Mouse (Mus musculus) kidney, embryonic 15.5 days (tissue): ENCODE measurements around the gene Large2. TPM values are rescaled to one million over a fixed set of nuclear protein-coding genes. Genes with fewer than 3 reads are reported as not detected.
A peak's percentile ranks its signal among the peaks of the same experiment; 100 is the strongest.

Source experiments
- ATAC-seq: fragments of 200-750 bp; cut with Nextera tagmentation; replicated peaks from 2 replicates; pipeline ENCODE4 v1.8.0; 2017; ENCODE audit warnings: moderate TSS enrichment; ENCODE audit not compliant: low FRiP score
- H3K27ac ChIP-seq: fragments of 300-500 bp; sonication (generic); 2 replicates; pipeline ENCODE4 v1.5.1; 2015; ENCODE audit warnings: mild to moderate bottlenecking, inconsistent platforms
- H3K27me3 ChIP-seq: fragments of 300-500 bp; sonication (generic); 2 replicates; pipeline ENCODE4 v1.6.1; 2015; ENCODE audit warnings: inconsistent platforms
- H3K36me3 ChIP-seq: fragments of 300-500 bp; sonication (generic); 2 replicates; pipeline ENCODE4 v1.6.1; 2015; ENCODE audit warnings: inconsistent platforms
- H3K4me1 ChIP-seq: fragments of 300-500 bp; sonication (generic); 2 replicates; pipeline ENCODE4 v1.6.1; 2015; ENCODE audit warnings: inconsistent platforms
- H3K4me2 ChIP-seq: fragments of 300-500 bp; sonication (generic); 2 replicates; pipeline ENCODE4 v1.6.1; 2015; ENCODE audit warnings: moderate library complexity, mild to moderate bottlenecking, inconsistent platforms
- H3K4me3 ChIP-seq: fragments of 300-500 bp; sonication (generic); replicated peaks from 2 replicates; pipeline ENCODE4 v1.5.1; 2015; ENCODE audit warnings: mild to moderate bottlenecking, inconsistent platforms
- H3K9ac ChIP-seq: fragments of 300-500 bp; sonication (generic); 2 replicates; pipeline ENCODE4 v1.6.1; 2015; ENCODE audit warnings: mild to moderate bottlenecking, inconsistent platforms
- H3K9me3 ChIP-seq: fragments of 300-500 bp; sonication (generic); replicated peaks from 2 replicates; pipeline ENCODE4 v1.6.1; 2016; ENCODE audit warnings: inconsistent platforms
- WGBS: fragments of 180-500 bp; shearing (Covaris S2); methylation state at CpG from one replicate; pipeline ENCODE4 v1.1.7; 2015; ENCODE audit warnings: mixed read lengths; 5-methylcytosine and 5-hydroxymethylcytosine counted together
- polyA plus RNA-seq: library from polyadenylated mRNA; unstranded; fragments of >200 nt; fragmentation: Nextera tagmentation; extraction: Ambion mirVana; gene quantifications from 2 replicates; pipeline ENCODE4 v1.2.1, GENCODE M21; 2015

Gene Large2
- polyA plus RNA-seq, result 26.0 and 29.5 TPM in 2 replicates

DNA sequence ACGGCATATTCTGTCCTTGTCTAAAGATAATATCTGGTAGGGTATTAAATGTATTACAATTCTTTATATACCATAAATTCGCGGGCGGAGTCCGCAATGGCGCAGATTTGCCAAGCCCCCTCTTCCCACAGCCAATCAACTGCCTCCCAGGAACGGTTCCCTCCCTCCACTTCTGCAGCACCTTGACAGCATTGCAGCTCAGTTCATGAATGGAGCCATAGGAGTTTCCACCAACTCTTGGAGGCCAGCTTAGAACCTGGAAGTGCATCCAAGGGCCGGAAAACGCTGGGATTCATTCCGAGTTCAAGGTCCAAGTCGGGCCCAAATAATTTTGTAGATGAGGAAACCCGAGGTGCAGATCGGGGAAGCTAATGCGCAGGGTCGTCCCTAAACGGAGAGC lies at the start of gene Large2, which contains the start of gene Pex16:
Gene Large2 (minus strand): TSS at position 356 of the 400 bp plus-strand sequence.
Gene Pex16 (plus strand): TSS at position 163 of the 400 bp plus-strand sequence.
- peaks cover 28% of the 10 kb centered on the region for H3K27me3 ChIP-seq
- H3K9me3 ChIP-seq, result no peaks in the 10 kb centered on the region
- peaks cover 64% of the 10 kb centered on the region for H3K4me1 ChIP-seq
- peak within 1 kb of the TSS; percentile 97 for H3K27ac ChIP-seq
- ATAC-seq, result no peak
- H3K9ac ChIP-seq, result peak within 1 kb of the TSS; percentile 74
- peak within 1 kb of the TSS; percentile 83 for H3K4me2 ChIP-seq
- H3K4me3 ChIP-seq, result peak within 1 kb of the TSS; percentile 60
- WGBS, result 2% methylated on average over 16 of the region's 16 CpGs
- peaks cover 26% of the 10 kb centered on the region for H3K36me3 ChIP-seq

DNA sequence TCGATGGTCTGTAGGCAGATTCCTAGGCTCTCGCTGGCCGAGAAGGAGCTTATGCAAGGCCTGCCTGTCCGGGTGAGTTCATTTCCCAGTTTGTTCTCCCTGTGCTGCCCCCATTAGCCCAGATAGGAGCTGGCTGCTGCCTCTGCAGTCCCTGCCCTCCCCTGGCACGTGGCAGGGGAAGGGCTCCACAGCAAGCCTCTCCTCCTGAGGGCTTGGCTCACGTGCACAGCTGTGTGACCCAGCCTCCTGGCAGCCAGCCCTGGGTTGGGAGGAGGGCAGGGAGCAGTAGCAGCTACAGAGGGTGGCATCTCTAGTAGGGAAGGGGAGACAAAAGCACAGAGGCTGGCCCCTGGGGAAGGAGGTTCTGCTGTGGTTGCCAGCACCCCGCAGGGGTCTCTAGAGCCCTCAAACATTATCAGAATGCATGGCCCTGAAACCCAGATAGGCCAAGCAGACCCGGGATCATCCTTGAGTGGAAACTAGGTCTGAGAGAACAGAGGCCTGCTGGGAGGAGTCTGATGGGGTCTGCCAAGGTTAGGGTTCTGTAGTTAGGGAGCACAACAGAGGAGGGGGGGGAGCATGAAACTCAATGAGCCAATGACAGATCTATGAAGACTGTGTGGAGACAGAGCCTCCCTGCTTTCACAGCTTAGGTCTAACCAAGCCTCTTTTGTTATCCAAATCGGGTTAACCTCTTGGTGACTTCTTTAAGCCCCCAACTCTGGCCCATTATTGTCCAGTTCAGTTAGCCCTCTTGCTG lies 49.2 kb upstream of the Large2 start:
- H3K36me3 ChIP-seq, result peaks cover 59% of the 10 kb centered on the region
- no peaks in the 10 kb centered on the region for H3K9me3 ChIP-seq
- peak overlapping the region; percentile 52 for H3K27ac ChIP-seq
- H3K4me1 ChIP-seq, result peaks cover 34% of the 10 kb centered on the region
- H3K9ac ChIP-seq, result no peak overlapping the region
- WGBS, result 83% methylated on average over 9 of the region's 9 CpGs
- H3K4me2 ChIP-seq, result no peak overlapping the region
- no peak overlapping the region for H3K4me3 ChIP-seq
- no peak for ATAC-seq
- H3K27me3 ChIP-seq, result no peaks in the 10 kb centered on the region

DNA sequence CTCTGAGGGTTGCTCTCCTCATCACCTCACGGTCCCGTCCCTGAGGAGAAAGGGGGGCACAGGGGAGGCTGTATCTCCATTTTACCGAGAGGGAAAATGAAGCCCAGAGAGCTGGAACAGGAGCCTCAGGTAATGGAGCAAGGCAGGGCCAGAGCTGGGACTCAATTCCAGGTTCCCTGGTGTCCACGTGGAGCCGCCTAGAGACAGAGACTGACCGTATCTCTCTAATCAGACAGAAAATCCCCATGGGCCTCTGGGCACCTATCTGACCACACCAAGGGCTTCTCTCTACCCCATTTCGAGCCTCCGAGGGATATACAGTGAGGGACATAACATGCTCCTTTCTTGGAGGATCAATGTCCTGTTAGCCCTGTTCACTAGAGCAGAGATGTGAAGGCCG lies 48.5 kb upstream of the Large2 start:
- no peak overlapping the region for H3K4me2 ChIP-seq
- H3K4me1 ChIP-seq, result peaks cover 26% of the 10 kb centered on the region
- ATAC-seq, result no peak
- H3K9ac ChIP-seq, result no peak overlapping the region
- WGBS, result 93% methylated on average over 9 of the region's 9 CpGs
- no peaks in the 10 kb centered on the region for H3K27me3 ChIP-seq
- H3K9me3 ChIP-seq, result no peaks in the 10 kb centered on the region
- peaks cover 67% of the 10 kb centered on the region for H3K36me3 ChIP-seq
- H3K27ac ChIP-seq, result 0 out of 2 replicates have a peak overlapping the region, but pooled peaks have one; percentile 28
- H3K4me3 ChIP-seq, result no peak overlapping the region

DNA sequence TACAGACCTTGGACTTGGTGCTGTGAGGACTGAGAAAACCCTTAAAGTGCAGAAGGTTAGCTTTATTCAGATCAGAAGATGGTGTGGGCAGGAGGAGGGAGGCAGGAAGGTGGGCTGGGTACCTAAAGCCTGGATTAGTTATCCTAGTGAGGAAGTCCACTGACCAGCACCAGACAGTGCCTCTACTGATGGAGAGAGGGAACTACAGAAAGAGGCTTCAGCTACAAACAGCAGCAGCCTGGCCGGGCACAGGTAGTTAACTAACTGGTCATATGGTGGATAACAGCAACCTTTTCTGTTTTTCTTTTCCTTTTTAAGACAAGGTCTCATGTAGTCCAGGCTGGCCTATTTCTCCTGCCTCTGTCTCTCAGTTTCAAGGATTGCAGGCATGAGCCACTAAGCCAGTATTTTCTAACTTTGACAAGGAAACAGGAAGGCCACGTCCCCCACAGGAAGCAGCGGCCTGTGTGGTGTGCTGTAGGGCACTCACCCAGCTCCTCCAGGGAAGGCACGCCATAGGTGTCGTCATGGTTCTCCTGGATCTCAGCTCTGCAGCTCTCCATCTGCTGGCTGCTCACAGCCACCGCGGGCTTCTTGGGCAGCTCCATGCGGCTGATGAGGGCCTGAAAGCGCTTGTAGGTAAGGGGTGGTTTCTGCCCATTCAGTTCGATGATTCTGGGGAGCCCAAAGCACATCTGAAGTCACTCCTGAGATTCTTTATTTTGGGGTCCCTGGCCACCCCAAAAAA lies 47.9 kb upstream of the Large2 start:
- no peaks in the 10 kb centered on the region for H3K9me3 ChIP-seq
- peaks cover 20% of the 10 kb centered on the region for H3K4me1 ChIP-seq
- no peak overlapping the region for H3K4me3 ChIP-seq
- ATAC-seq, result no peak
- no peak overlapping the region for H3K4me2 ChIP-seq
- H3K27ac ChIP-seq, result 0 out of 2 replicates have a peak overlapping the region, but pooled peaks have one; percentile 28
- no peaks in the 10 kb centered on the region for H3K27me3 ChIP-seq
- peaks cover 73% of the 10 kb centered on the region for H3K36me3 ChIP-seq
- H3K9ac ChIP-seq, result no peak overlapping the region
- 66% methylated on average over 10 of the region's 10 CpGs for WGBS

DNA sequence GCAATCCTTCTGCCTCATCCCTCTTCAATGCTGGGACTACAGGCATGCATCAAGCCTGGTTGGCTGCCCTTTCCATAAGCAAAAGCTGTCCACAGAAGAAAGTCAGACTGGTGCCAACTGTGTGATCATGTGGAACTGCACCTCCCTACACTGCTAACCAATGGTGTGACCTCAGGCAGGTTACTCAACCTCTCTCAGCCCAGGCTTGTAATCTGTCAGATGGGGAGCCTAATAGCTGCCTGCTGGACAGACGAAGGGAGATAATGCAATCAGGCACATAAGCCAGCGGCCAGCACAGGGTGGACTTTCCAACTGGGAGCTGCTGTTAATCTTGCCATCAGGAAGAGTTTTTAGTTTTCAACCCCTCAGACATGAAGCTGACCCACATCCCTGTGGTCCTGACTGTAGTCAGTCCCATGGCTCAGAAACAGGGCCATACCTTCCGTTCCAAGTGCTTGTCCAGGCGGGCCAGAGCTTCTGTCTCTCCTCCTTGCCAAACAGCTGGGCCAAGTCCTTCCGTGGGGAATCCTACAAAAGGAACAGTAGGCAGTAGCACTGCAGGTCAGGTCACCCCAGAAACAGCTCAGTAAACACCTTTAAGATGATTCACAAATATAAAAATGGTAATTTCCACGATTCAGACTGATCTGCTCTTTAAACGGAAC lies 47.2 kb upstream of the Large2 start:
- Histone ChIP-seq H3K9ac (no peak overlapping the region), H3K4me2 (no peak overlapping the region), H3K36me3 (peaks cover 79% of the 10 kb centered on the region), H3K9me3 (no peaks in the 10 kb centered on the region), H3K27ac (no peak overlapping the region), H3K27me3 (no peaks in the 10 kb centered on the region), H3K4me3 (no peak overlapping the region), H3K4me1 (peaks cover 20% of the 10 kb centered on the region; the same call in 1 of the 2 replicates)
- WGBS, result 90% methylated on average over 7 of the region's 7 CpGs
- no peak for ATAC-seq

DNA sequence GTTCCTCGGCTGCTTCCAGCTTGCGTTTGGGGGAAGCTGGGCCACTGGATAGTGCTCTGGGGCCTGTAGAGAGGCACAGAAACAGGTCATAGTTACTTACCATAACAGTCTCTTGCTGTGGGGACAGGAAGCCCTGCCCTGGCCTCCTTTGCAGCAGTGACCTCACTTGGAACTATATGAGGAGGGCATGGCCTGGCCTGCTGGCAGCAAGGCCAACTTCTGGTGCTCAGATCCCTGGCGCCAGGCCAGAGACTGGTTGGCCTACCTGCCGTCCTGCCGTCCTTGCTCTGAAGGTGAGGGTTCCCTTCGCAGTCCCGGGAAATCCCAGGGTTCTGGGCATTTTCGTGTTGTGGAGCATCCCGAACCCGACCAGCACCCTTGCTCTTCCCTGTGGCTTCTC lies 37.0 kb upstream of the Large2 start:
- Histone ChIP-seq H3K4me2 (no peak overlapping the region), H3K4me1 (no peaks in the 10 kb centered on the region), H3K4me3 (no peak overlapping the region), H3K9ac (no peak overlapping the region), H3K27me3 (no peaks in the 10 kb centered on the region), H3K36me3 (peaks cover 98% of the 10 kb centered on the region), H3K9me3 (no peaks in the 10 kb centered on the region), H3K27ac (no peak overlapping the region)
- 91% methylated on average over 10 of the region's 10 CpGs for WGBS
- ATAC-seq, result no peak

DNA sequence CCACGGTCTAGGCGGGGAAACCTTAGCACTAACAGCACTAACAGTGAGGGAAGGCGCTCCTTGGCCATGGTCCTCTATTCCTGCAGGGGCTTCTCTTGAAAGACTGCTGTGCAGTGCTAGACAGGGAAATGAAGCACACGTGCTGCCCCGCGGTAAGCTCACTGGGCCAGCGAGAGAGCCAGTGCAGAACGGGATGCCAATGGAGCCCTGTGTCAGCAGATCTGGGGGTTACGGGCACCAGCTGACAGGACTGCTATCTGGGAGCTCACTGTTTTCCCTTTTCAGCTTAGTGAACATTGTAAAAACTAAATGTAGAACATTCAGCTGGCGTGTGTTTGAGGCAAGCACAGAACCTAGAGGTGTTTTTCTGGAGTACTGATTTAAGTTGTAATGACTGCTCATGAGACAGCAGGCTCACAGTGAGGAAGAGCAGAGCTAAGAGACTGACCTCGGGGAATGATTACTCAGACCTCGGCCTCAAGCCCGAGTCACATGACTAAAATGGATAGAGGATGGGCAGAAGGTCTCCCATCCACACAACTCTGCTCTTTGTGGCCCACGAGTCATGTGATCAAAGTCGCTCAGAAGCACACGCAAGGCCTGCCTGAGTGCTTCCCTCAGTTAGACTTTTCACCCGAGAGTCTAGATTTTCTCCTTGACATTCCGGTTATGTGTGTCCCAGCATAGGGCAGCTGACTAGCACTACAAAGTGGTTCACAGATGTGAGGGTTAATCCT lies 33.8 kb upstream of the Large2 start:
- Histone ChIP-seq H3K27ac (no peak overlapping the region), H3K4me2 (no peak overlapping the region), H3K4me1 (no peaks in the 10 kb centered on the region), H3K36me3 (peaks cover 97% of the 10 kb centered on the region), H3K27me3 (no peaks in the 10 kb centered on the region), H3K9ac (no peak overlapping the region), H3K9me3 (no peaks in the 10 kb centered on the region), H3K4me3 (no peak overlapping the region)
- 92% methylated on average over 18 of the region's 18 CpGs for WGBS
- ATAC-seq, result no peak

DNA sequence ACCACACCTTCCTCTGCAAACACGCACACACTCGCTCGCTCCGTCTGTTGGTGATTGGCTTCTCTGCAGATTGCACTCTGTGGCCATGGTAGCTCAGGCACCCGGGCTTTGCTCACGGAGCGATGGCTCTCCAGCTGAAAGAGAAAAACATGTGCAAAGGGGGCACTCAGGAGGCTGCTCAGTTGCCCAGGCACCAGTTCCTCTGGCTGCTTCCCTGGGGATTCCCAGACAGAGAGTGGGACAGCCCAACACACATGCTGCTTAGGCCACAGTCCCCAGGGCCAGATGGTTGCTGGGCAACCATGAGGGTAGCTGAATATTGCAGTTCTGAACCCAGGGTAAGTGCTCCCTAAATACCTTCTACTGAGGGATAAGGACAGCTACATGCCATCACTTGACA lies 31.0 kb upstream of the Large2 start:
- peaks cover 3% of the 10 kb centered on the region; the same call in 1 of the 2 replicates for H3K27me3 ChIP-seq
- peaks cover 8% of the 10 kb centered on the region for H3K4me1 ChIP-seq
- no peak overlapping the region for H3K4me2 ChIP-seq
- no peaks in the 10 kb centered on the region for H3K9me3 ChIP-seq
- H3K4me3 ChIP-seq, result no peak overlapping the region
- no peak overlapping the region for H3K27ac ChIP-seq
- WGBS, result 92% methylated on average over 7 of the region's 7 CpGs
- no peak for ATAC-seq
- H3K9ac ChIP-seq, result no peak overlapping the region
- H3K36me3 ChIP-seq, result peaks cover 71% of the 10 kb centered on the region

DNA sequence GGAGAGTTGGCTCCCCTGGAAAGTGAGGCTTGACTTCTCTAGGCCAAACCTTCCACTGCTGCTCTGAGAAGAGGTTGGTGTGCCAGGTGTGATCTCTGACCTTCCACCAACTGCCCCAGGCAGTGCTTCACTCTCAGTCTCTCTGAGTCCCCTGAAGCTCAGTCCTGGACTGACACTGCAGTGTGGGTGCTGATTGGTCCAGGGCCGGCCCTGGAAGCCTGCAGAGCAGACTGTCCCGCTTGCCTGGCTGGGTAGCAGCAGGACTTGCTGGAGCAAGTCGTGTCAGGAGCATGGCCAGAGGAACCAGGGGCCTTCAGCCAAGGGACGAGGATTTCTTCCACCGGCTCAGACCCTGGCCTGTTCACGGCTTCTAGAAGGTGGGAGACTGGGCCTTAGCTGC lies 30.1 kb upstream of the Large2 start:
- Histone ChIP-seq H3K27me3 (peaks cover 8% of the 10 kb centered on the region), H3K4me2 (no peak overlapping the region), H3K9me3 (no peaks in the 10 kb centered on the region), H3K4me1 (peaks cover 11% of the 10 kb centered on the region), H3K36me3 (peaks cover 62% of the 10 kb centered on the region), H3K4me3 (no peak overlapping the region), H3K27ac (no peak overlapping the region), H3K9ac (no peak overlapping the region)
- no peak for ATAC-seq
- 85% methylated on average over 6 of the region's 6 CpGs for WGBS

DNA sequence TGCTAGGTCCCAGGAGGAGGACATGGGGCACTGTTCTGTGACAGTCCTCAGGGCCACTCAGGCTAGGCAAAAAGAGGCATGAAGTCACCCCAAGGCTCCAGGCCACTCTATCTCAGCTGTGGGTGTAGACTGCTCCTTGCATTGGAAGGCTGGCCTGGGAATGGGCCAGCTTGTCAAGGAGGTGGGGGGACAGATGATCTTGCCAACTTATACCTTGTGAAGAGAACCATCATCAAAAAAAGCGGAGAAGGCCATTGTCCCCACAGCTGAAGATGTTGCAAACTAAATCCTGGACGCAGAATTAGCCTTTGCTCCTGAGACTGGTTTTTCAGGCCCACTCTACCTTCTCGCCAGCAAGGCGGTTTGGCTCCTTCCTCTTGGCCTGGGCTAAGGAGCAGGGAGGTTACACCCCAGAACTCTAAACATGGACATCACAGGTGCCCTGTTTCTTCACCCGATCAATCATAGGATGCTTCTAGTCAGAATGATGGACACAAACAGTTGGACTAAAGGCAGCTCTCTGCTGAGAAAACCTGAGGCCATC lies 29.2 kb upstream of the Large2 start:
- Histone ChIP-seq H3K27me3 (peaks cover 8% of the 10 kb centered on the region), H3K27ac (no peak overlapping the region), H3K4me2 (no peak overlapping the region), H3K4me3 (no peak overlapping the region), H3K9ac (no peak overlapping the region), H3K36me3 (peaks cover 53% of the 10 kb centered on the region), H3K4me1 (peaks cover 11% of the 10 kb centered on the region), H3K9me3 (no peaks in the 10 kb centered on the region)
- no peak for ATAC-seq
- WGBS, result 93% methylated on average over 5 of the region's 5 CpGs

DNA sequence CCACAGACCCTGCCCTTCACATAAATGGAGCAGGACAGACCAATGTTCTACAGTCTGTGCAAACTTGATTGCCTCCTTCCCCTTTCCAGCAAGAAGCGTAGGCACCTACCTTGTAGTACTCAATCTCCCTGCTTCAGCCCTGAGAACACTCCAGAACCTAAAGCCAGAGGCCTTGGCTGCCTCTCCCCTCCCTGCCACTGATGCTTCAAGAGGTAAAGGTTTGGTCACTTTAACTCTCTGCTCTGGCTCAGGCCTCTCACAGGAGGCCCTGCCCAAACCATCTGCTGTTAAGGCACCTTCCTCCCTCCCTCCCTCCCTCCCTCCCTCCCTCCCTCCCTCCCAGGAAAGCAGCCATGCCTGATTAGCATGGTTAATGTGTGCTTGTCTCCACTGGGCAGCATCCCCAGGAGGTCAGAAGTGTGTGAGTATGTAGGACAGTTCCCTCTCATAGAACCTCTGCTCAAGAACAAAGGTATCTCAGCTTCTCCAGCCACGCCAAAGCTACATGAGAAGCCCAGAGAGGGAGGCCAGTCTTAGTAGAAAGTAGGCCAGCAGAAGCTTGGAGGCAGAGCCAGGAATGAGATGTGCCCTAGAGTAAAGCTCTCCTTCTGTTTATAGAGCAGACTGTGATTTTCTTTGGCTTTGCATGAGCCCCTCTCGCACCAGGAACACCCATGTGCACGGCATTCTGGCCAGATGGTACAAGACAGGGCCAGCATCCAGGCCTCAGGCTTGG lies 28.1 kb upstream of the Large2 start:
- Histone ChIP-seq H3K4me2 (no peak overlapping the region), H3K27me3 (peaks cover 8% of the 10 kb centered on the region), H3K9ac (no peak overlapping the region), H3K36me3 (peaks cover 42% of the 10 kb centered on the region), H3K4me1 (peaks cover 11% of the 10 kb centered on the region), H3K4me3 (no peak overlapping the region), H3K27ac (no peak overlapping the region), H3K9me3 (no peaks in the 10 kb centered on the region)
- WGBS, result 81% methylated on average over 4 of the region's 4 CpGs
- 0 out of 2 replicates have a peak, but pooled peaks have one; percentile 17 for ATAC-seq
